Mouse (Mus musculus) liver, embryonic 14.5 days (tissue): Measurements from ENCODE around the gene Phactr1.

ENCODE experiments used
- CTCF ChIP-seq: IDR thresholded peaks from 2 replicates; pipeline ENCODE4 v1.5.1; 2016; ENCODE audit warnings: antibody characterized with exemption, low read depth, control low read depth
- EP300 ChIP-seq: IDR thresholded peaks from 2 replicates; pipeline ENCODE4 v1.6.1; 2016; ENCODE audit warnings: antibody characterized with exemption, low read depth

GRCm38 (mm10) chr13:43009596-43009995 is 329.2 kb downstream of the Phactr1 start:
- TF ChIP-seq CTCF: no peak
- no peak for TF ChIP-seq EP300
